Mouse (Mus musculus) heart, postnatal 36 days (tissue): ENCODE data around the gene Fv1. TPM values are rescaled to one million over a fixed set of nuclear protein-coding genes. Genes with fewer than 3 reads are reported as not detected.

Experiments
- total RNA-seq, 2 experiments: library from RNA; stranded (reverse); gene quantifications; 2 replicates each; pipeline ENCODE4 v1.2.3; 2021

The Fv1 gene
- total RNA-seq, 2 experiments from 2014 or later = 16.1 to 18.3 TPM

Other genes with a start within 250 kb of the Fv1 start
- gene Zfp979, start 226.5 kb upstream of the Fv1 start, total RNA-seq = 1 to 10 TPM; 2.8 to 3.6 TPM
- gene Zfp534, start 166.4 kb upstream of the Fv1 start, total RNA-seq = not detected
- gene Zfp984, start 59.2 kb upstream of the Fv1 start, total RNA-seq = 1 to 10 TPM; 2.4 to 2.7 TPM
- gene Zfp933, start 20.6 kb upstream of the Fv1 start, total RNA-seq = 10 to 100 TPM; 10.5 to 13.3 TPM
- gene Miip, start 163 bp upstream of the Fv1 start, total RNA-seq = 1 to 10 TPM; 7.6 to 8.6 TPM
- gene Mfn2, start 35.7 kb downstream of the Fv1 start, total RNA-seq = 100 to 1,000 TPM; 670 to 699 TPM
- gene Plod1, start 67.8 kb downstream of the Fv1 start, total RNA-seq = 10 to 100 TPM; 71.3 to 89.9 TPM
- 10 to 100 TPM; 37.2 to 41.2 TPM for gene 2510039O18Rik, start 71.9 kb downstream of the Fv1 start, total RNA-seq
- gene Nppb, start 116.8 kb downstream of the Fv1 start, total RNA-seq = 100 to 1,000 TPM in 1 of 2 experiments, 10 to 100 TPM in 1; 93.0 to 227 TPM
- 1,000 to 10,000 TPM; 1,742 to 1,804 TPM for gene Nppa, start 131.7 kb downstream of the Fv1 start, total RNA-seq
- gene Clcn6, start 169.8 kb downstream of the Fv1 start, total RNA-seq = 1 to 10 TPM; 8.0 to 9.3 TPM
- gene Mthfr, start 170.1 kb downstream of the Fv1 start, total RNA-seq = 10 to 100 TPM in 1 of 2 experiments, 1 to 10 TPM in 1; 9.2 to 13.1 TPM
- gene Agtrap, start 219.1 kb downstream of the Fv1 start, total RNA-seq = 10 to 100 TPM; 45.1 to 49.3 TPM